Mouse (Mus musculus): ENCODE data around the gene Cmtm1. TPM values are rescaled to one million over a fixed set of nuclear protein-coding genes. Genes with fewer than 3 reads are reported as not detected.
A peak's percentile ranks its signal among the peaks of the same experiment; 100 is the strongest.
"Not testable (repeated sequence)": the region's sequence is repeated elsewhere in the genome, so short reads cannot be mapped to it uniquely, and the experiment has no call there.

The Cmtm1 gene
- polyA plus RNA-seq, 1 experiment from 2014 or later, result not detected

DNA sequence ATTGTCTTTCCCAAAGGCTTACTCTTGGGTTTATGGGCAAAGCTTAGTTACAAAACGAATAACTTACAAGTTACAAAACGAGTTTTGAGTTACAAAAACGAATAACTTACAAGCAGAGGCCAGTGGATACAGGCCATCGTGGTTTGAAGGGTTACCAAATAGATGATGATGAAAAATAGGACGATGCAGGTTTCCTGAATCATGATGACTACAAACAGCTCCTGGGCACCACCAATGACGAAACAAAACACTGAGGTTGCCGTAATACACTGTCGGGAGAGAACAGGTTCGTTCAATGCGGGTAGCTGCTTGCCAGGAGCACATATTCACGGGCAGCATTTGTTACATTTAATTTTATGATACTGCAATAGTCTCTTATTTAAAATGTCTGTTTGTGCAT, 5.0 kb downstream of the Cmtm1 start:
- no peaks in the 10 kb centered on the region for H3K4me1 ChIP-seq (replicated peaks; ENCODE audit: control insufficient read depth, insufficient read depth, low read length)
- H3K9ac ChIP-seq (ENCODE audit: low read depth, low read length), result no peak overlapping the region
- no peak for ATAC-seq
- no peak overlapping the region for H3K4me2 ChIP-seq (replicated peaks; ENCODE audit: low read depth)
- no peak for TF ChIP-seq CTCF (IDR thresholded peaks at IDR 0.05; ENCODE audit: low read depth)
- H3K36me3 ChIP-seq (ENCODE audit: control insufficient read depth, insufficient read depth), result no peaks in the 10 kb centered on the region
- no peak overlapping the region for H3K27ac ChIP-seq (ENCODE audit: low read depth, low read length)
- WGBS, result 85% methylated on average over 11 of the region's 11 CpGs
- no peaks in the 10 kb centered on the region for H3K27me3 ChIP-seq (replicated peaks; ENCODE audit: control insufficient read depth, insufficient read depth, low read length)
- no peak overlapping the region for H3K4me3 ChIP-seq (ENCODE audit: low read depth, low read length)
- no peaks in the 10 kb centered on the region for H3K9me3 ChIP-seq (ENCODE audit: control insufficient read depth)

DNA sequence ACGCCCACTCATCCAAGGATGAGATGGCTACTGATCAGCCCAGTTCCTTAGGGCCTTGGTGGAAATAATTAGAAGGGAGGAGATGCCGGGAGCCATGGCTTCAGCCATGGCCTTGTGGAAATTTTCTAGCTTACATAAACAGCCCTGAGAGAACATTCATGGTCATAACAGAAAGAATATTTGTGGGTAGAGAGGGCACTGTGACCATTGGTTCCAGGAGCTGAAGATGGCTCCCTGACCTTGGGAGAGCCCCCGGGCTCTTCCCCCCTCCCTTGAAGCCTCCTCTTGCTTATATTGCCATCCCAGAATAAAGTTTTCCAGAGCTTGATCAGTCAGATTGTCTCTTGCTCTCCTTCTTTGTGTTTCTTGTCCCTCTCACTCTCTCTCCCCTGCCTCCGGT, 7.4 kb downstream of the Cmtm1 start:
- H3K27me3 ChIP-seq (replicated peaks; ENCODE audit: control insufficient read depth, insufficient read depth, low read length); H3K9me3 ChIP-seq (ENCODE audit: control insufficient read depth); H3K9ac ChIP-seq (ENCODE audit: low read depth, low read length); H3K36me3 ChIP-seq (ENCODE audit: control insufficient read depth, insufficient read depth); H3K4me3 ChIP-seq (ENCODE audit: low read depth, low read length); H3K27ac ChIP-seq (ENCODE audit: low read depth, low read length); ATAC-seq; H3K4me1 ChIP-seq (replicated peaks; ENCODE audit: control insufficient read depth, insufficient read depth, low read length); H3K4me2 ChIP-seq (replicated peaks; ENCODE audit: low read depth): not testable (repeated sequence)
- WGBS, result 93% methylated on average over 4 of the region's 4 CpGs

DNA sequence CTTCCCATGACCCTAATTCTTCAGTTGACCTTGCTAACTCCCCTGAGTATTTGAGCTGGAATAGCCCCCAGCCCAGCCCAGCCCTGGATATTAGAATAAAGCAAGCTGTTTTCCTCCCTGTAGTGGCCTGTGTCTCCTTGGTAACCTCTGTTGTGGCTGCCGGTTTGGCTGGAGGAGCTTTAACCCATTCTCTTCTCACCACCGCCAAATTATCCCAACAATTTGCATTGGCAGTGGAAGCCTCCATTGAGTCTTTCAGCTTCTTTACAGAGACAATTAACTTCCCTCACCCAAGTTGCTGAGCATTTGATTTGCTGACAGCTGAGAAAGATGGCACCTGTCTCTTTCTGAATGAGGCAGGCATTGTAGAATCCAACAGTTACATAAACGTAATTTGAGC, 8.4 kb downstream of the Cmtm1 start:
- not testable (repeated sequence) for H3K9me3 ChIP-seq (ENCODE audit: control insufficient read depth); H3K4me2 ChIP-seq (replicated peaks; ENCODE audit: low read depth); H3K36me3 ChIP-seq (ENCODE audit: control insufficient read depth, insufficient read depth); H3K9ac ChIP-seq (ENCODE audit: low read depth, low read length); ATAC-seq; H3K27ac ChIP-seq (ENCODE audit: low read depth, low read length); H3K4me3 ChIP-seq (ENCODE audit: low read depth, low read length); H3K4me1 ChIP-seq (replicated peaks; ENCODE audit: control insufficient read depth, insufficient read depth, low read length); H3K27me3 ChIP-seq (replicated peaks; ENCODE audit: control insufficient read depth, insufficient read depth, low read length)
- WGBS, result 32% methylated on average over 3 of the region's 3 CpGs

DNA sequence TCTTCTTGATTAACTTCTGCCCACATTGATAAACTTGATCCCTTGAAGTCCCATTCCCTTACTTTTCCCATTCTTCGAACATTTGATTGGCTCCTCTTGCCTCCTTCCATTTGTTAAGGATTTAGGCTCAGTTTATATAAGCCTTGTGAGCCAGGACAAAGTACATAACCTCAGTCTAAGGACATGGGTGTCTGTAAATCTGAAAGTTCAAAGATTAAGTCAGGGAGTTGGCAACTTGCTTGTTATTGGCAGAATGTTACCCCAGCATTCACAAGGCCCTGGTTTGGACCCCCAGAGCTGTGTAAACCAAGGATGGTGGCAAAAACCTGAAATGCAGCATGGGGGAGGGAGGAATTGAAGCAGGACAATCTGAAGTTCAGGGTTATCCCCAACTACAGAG, 15.5 kb downstream of the Cmtm1 start:
- H3K27me3 ChIP-seq (replicated peaks; ENCODE audit: control insufficient read depth, insufficient read depth, low read length), result no peaks in the 10 kb centered on the region
- no peak overlapping the region for H3K4me3 ChIP-seq (ENCODE audit: low read depth, low read length)
- no peaks in the 10 kb centered on the region for H3K36me3 ChIP-seq (ENCODE audit: control insufficient read depth, insufficient read depth)
- no peak overlapping the region for H3K4me2 ChIP-seq (replicated peaks; ENCODE audit: low read depth)
- TF ChIP-seq CTCF (IDR thresholded peaks at IDR 0.05; ENCODE audit: low read depth), result no peak
- ATAC-seq, result no peak
- H3K9me3 ChIP-seq (ENCODE audit: control insufficient read depth), result no peaks in the 10 kb centered on the region
- WGBS, result 65% methylated on average over 1 of the region's 1 CpGs
- H3K4me1 ChIP-seq (replicated peaks; ENCODE audit: control insufficient read depth, insufficient read depth, low read length), result no peaks in the 10 kb centered on the region
- no peak overlapping the region for H3K9ac ChIP-seq (ENCODE audit: low read depth, low read length)
- no peak overlapping the region for H3K27ac ChIP-seq (ENCODE audit: low read depth, low read length)

DNA sequence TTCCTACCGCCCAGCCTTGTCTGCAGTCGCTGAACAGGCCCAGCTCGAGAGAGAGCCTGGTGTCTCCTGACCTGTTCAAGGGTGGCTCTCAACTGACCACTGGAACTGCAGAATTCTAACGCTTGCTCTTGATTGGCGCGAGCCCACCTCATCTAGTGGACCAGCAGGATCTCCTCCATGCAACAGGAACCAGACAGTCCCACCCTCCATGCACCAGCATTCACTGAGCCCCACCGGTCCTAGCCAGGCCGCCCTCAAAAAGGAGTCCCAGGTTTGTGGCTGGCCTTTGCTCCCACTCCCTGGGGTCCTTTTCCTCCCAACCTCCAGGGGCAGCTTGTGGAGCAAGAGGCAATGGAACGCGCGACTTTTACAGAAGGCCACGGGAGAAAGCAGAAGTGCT, 16.9 kb downstream of the Cmtm1 start, which contains the start of gene Cmtm2a:
Gene Cmtm2a, minus strand, starts transcription at position 101 of the 400 bp plus-strand sequence.
- H3K9me3 ChIP-seq (ENCODE audit: control insufficient read depth); H3K36me3 ChIP-seq (ENCODE audit: control insufficient read depth, insufficient read depth); H3K27ac ChIP-seq (ENCODE audit: low read depth, low read length); H3K4me1 ChIP-seq (replicated peaks; ENCODE audit: control insufficient read depth, insufficient read depth, low read length); H3K4me2 ChIP-seq (replicated peaks; ENCODE audit: low read depth); ATAC-seq; H3K9ac ChIP-seq (ENCODE audit: low read depth, low read length); H3K4me3 ChIP-seq (ENCODE audit: low read depth, low read length); H3K27me3 ChIP-seq (replicated peaks; ENCODE audit: control insufficient read depth, insufficient read depth, low read length): not testable (repeated sequence)
- 88% methylated on average over 12 of the region's 12 CpGs for WGBS

DNA sequence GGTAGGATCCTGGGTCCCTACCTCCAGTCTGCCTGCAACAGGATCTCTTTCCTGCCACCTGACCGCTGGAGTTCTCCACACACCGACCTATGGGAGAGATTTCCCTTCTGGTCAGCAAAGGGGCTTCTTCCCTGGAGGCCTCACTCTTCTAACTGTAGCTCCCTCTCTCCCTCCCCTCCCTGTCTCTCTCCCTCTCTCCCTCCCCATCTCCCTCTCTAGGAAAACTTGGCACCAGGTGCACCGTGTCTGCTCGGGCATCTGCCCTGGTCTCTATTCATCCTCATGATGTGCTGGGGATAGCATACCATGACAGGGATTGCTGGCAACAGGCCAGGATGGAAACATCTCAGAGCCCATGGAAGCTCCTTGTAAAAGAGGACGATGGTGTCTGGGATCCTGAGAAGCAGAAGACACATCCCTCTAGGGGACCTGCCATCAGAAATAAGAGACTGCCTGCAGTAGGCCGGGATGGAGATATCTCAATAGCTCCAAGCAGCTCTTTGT, 41.0 kb downstream of the Cmtm1 start:
- H3K4me2 ChIP-seq (replicated peaks; ENCODE audit: low read depth), result no peak overlapping the region
- no peak overlapping the region for H3K9ac ChIP-seq (ENCODE audit: low read depth, low read length)
- no peak overlapping the region for H3K4me3 ChIP-seq (ENCODE audit: low read depth, low read length)
- ATAC-seq, result no peak
- WGBS, result 84% methylated on average over 6 of the region's 6 CpGs
- TF ChIP-seq CTCF (IDR thresholded peaks at IDR 0.05; ENCODE audit: low read depth), result no peak
- H3K27me3 ChIP-seq (replicated peaks; ENCODE audit: control insufficient read depth, insufficient read depth, low read length), result no peaks in the 10 kb centered on the region
- no peaks in the 10 kb centered on the region for H3K4me1 ChIP-seq (replicated peaks; ENCODE audit: control insufficient read depth, insufficient read depth, low read length)
- H3K36me3 ChIP-seq (ENCODE audit: control insufficient read depth, insufficient read depth), result no peaks in the 10 kb centered on the region
- no peaks in the 10 kb centered on the region for H3K9me3 ChIP-seq (ENCODE audit: control insufficient read depth)
- H3K27ac ChIP-seq (ENCODE audit: low read depth, low read length), result no peak overlapping the region

DNA sequence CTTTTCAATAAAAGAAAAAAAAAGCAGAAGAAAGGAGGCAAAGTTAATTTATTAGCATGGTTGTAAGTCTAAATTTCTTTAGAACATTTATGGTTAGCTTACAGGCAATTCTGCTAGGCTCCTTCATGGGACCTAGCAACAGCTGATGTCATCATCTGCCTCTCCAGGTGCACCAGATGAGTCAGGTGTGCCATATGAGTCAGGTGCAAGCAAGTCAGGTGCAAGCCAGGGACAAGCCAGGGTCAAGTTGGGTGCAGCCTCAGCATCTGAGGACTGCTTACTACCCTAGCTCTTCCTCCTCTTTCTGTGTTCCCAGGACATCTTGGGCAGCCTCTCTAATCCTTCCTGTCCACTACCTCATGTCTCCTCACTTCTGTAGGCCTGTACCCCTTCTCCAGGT, 41.6 kb downstream of the Cmtm1 start:
- TF ChIP-seq CTCF (IDR thresholded peaks at IDR 0.05; ENCODE audit: low read depth), result no peak
- peak; percentile 73; the same call in 1 of the 2 replicates for ATAC-seq

DNA sequence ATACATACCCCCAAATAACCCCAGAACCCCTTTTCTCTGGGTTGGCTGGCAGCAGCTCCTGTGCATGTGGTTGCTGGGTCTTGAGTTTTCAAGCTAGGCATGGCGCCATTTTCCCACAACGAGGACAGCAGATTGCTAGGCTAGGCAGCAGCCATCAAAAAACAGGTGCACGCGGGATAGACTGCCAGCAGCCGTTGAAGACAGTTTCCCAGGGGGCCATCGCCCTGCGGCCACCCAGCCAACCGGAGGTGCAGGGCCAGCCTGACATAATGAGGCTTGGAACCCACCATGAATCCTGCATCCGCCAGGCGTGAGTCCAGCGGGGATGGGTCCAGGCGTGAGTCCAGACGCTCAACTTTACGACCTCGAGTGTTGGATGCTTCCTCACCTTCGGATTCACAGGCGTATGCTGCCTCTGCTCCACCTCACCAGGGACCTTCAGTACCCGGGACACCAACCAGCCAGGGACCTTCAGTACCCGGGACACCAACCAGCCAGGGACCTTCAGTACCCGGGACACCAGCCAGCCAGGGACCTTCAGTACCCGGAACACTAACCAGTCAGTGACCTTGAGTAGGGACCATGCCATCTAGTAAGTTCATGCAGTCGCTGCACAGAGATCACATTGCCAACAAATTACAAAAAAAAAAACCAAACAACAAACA, 45.5 kb downstream of the Cmtm1 start:
- H3K27ac ChIP-seq (ENCODE audit: low read depth, low read length); H3K9me3 ChIP-seq (ENCODE audit: control insufficient read depth); ATAC-seq; H3K9ac ChIP-seq (ENCODE audit: low read depth, low read length); H3K4me2 ChIP-seq (replicated peaks; ENCODE audit: low read depth); H3K27me3 ChIP-seq (replicated peaks; ENCODE audit: control insufficient read depth, insufficient read depth, low read length); H3K4me1 ChIP-seq (replicated peaks; ENCODE audit: control insufficient read depth, insufficient read depth, low read length); H3K36me3 ChIP-seq (ENCODE audit: control insufficient read depth, insufficient read depth); H3K4me3 ChIP-seq (ENCODE audit: low read depth, low read length): not testable (repeated sequence)
- WGBS, result 96% methylated on average over 21 of the region's 22 CpGs

More for the DNA sequence above, 41.6 kb downstream of the Cmtm1 start:
- Histone ChIP-seq H3K4me2 (replicated peaks; ENCODE audit: low read depth) (no peak overlapping the region), H3K36me3 (ENCODE audit: control insufficient read depth, insufficient read depth) (no peaks in the 10 kb centered on the region), H3K27ac (ENCODE audit: low read depth, low read length) (no peak overlapping the region), H3K27me3 (replicated peaks; ENCODE audit: control insufficient read depth, insufficient read depth, low read length) (no peaks in the 10 kb centered on the region), H3K9ac (ENCODE audit: low read depth, low read length) (no peak overlapping the region), H3K4me1 (replicated peaks; ENCODE audit: control insufficient read depth, insufficient read depth, low read length) (no peaks in the 10 kb centered on the region), H3K9me3 (ENCODE audit: control insufficient read depth) (no peaks in the 10 kb centered on the region), H3K4me3 (ENCODE audit: low read depth, low read length) (no peak overlapping the region)

DNA sequence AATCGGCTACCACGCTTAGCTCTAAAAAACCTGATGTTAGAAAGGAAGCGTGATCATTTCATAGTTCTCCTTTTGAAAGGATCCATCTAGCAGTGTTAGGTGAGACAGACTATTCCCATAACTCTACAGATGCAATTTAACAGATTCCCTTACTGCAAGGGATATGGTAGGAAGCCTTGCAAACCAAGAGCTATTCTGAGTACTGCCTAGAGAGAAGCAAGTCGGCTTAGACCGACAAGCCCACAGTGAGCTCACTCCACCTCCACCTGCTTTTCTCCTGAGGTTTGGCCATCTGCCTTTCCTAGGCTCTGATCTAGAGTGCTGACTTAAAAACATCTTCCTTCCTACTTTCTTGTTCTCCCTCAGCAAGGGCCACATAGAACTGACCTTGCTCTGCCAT, 48.1 kb downstream of the Cmtm1 start:
- ATAC-seq; H3K9ac ChIP-seq (ENCODE audit: low read depth, low read length); H3K27ac ChIP-seq (ENCODE audit: low read depth, low read length); H3K27me3 ChIP-seq (replicated peaks; ENCODE audit: control insufficient read depth, insufficient read depth, low read length); H3K9me3 ChIP-seq (ENCODE audit: control insufficient read depth); H3K4me3 ChIP-seq (ENCODE audit: low read depth, low read length); H3K36me3 ChIP-seq (ENCODE audit: control insufficient read depth, insufficient read depth); H3K4me1 ChIP-seq (replicated peaks; ENCODE audit: control insufficient read depth, insufficient read depth, low read length); H3K4me2 ChIP-seq (replicated peaks; ENCODE audit: low read depth): not testable (repeated sequence)
- 96% methylated on average over 5 of the region's 5 CpGs for WGBS
